Mouse (Mus musculus) adrenal gland, postnatal 36 days (tissue): ENCODE results near the gene Sipa1l3. TPM values are rescaled to one million over a fixed set of nuclear protein-coding genes. Genes with fewer than 3 reads are reported as not detected.

Experiments
- DNase-seq, 2 experiments: peaks; one replicate each; pipeline ENCODE4 v3.0.0; 2021; ENCODE audit warnings: mixed read lengths in 1 of 2
- total RNA-seq, 2 experiments: library from RNA; stranded (reverse); gene quantifications; 2 replicates each; pipeline ENCODE4 v1.2.3; 2021

Gene Sipa1l3
- total RNA-seq, 2 experiments from 2014 or later, result 29.5 to 30.7 TPM

GRCm38 (mm10) chr7:29337766-29338165 is 180.7 kb downstream of the Sipa1l3 start:
- no peak for DNase-seq

GRCm38 (mm10) chr7:29336795-29337319 is 181.6 kb downstream of the Sipa1l3 start:
- no peak for DNase-seq

GRCm38 (mm10) chr7:29335841-29336671 is 182.4 kb downstream of the Sipa1l3 start:
- DNase-seq, result peak; percentile 35 to 48

GRCm38 (mm10) chr7:29335276-29335675 is 183.2 kb downstream of the Sipa1l3 start:
- DNase-seq, result no peak

GRCm38 (mm10) chr7:29334156-29334555 is 184.3 kb downstream of the Sipa1l3 start:
- no peak for DNase-seq

- no peak for DNase-seq
These were observed 189.5 kb downstream of the Sipa1l3 start for GRCm38 (mm10) chr7:29328984-29329383.

- DNase-seq, result no peak
These were observed 191.4 kb downstream of the Sipa1l3 start for GRCm38 (mm10) chr7:29327087-29327486.

- no peak for DNase-seq
These were observed 198.8 kb downstream of the Sipa1l3 start for GRCm38 (mm10) chr7:29319337-29320307.

- DNase-seq, result no peak
These were observed 200.1 kb downstream of the Sipa1l3 start for GRCm38 (mm10) chr7:29318115-29318911.

- no peak for DNase-seq
These were observed 200.9 kb downstream of the Sipa1l3 start for GRCm38 (mm10) chr7:29317558-29317957.

GRCm38 (mm10) chr7:29316976-29317375 is 201.5 kb downstream of the Sipa1l3 start:
- DNase-seq, result peak in 1 of 2 experiments; percentile 21

- no peak for DNase-seq
These were observed 202.2 kb downstream of the Sipa1l3 start for GRCm38 (mm10) chr7:29316137-29316734.

- no peak for DNase-seq
These were observed 203.4 kb downstream of the Sipa1l3 start for GRCm38 (mm10) chr7:29314844-29315628.

GRCm38 (mm10) chr7:29313572-29314261 is 204.7 kb downstream of the Sipa1l3 start:
- no peak for DNase-seq

GRCm38 (mm10) chr7:29313051-29313450 is 205.4 kb downstream of the Sipa1l3 start:
- no peak for DNase-seq

- no peak for DNase-seq
These were observed 208.7 kb downstream of the Sipa1l3 start for GRCm38 (mm10) chr7:29309749-29310148.

GRCm38 (mm10) chr7:29309221-29309721 is 209.2 kb downstream of the Sipa1l3 start:
- peak; percentile 64 to 69 for DNase-seq

GRCm38 (mm10) chr7:29307350-29308104 is 210.9 kb downstream of the Sipa1l3 start:
- DNase-seq, result peak; percentile 95

- no peak for DNase-seq
These were observed 211.8 kb downstream of the Sipa1l3 start for GRCm38 (mm10) chr7:29306619-29307018.
